Mouse (Mus musculus) cerebellum, postnatal 36 days (tissue): ENCODE data around the gene Phf23.
"Not testable (repeated sequence)": the region's sequence is repeated elsewhere in the genome, so short reads cannot be mapped to it uniquely, and the experiment has no call there.

Experiments used
- DNase-seq, 2 experiments: peaks; one replicate each; pipeline ENCODE4 v3.0.0; 2021 to 2022; ENCODE audit warnings: mixed read lengths in 2 of 2

The Phf23 gene

DNA sequence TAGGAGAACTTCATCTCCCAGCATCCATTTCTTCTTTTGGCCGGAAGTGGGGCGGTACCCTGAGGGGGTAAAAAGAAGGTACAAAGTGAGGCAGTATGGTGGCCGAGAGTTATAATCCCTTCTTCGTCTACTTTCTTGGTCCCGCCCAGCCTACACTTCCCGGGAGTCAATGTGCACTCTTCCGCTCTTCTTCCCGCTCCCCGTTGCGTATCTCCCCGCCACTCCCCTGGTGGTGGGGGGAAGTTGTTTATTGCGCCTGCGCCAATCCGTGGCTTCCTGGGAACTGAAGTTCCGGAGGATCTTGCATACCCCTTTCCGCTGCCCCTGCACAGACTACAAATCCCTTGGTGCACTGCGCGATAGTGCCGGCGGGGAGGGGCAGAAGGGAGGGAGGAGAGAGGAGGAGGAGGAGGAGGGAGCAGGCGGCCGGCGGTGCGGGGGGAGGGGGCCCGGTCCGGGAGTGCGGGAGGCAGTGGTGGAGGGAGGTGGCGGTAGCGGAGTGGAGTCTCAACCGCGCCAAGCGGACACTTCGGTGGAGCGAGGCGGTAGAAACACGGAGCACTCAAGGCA lies at the start of gene Phf23:
Phf23 (plus strand) TSS at position 387 of the 570 bp plus-strand sequence.
- DNase-seq = peak; percentile 91 to 96

GRCm38 (mm10) chr11:69945997-69946891 lies 49.3 kb upstream of the Phf23 start:
- no peak for DNase-seq

GRCm38 (mm10) chr11:69947337-69948065 lies 48.1 kb upstream of the Phf23 start:
- DNase-seq = no peak

DNA sequence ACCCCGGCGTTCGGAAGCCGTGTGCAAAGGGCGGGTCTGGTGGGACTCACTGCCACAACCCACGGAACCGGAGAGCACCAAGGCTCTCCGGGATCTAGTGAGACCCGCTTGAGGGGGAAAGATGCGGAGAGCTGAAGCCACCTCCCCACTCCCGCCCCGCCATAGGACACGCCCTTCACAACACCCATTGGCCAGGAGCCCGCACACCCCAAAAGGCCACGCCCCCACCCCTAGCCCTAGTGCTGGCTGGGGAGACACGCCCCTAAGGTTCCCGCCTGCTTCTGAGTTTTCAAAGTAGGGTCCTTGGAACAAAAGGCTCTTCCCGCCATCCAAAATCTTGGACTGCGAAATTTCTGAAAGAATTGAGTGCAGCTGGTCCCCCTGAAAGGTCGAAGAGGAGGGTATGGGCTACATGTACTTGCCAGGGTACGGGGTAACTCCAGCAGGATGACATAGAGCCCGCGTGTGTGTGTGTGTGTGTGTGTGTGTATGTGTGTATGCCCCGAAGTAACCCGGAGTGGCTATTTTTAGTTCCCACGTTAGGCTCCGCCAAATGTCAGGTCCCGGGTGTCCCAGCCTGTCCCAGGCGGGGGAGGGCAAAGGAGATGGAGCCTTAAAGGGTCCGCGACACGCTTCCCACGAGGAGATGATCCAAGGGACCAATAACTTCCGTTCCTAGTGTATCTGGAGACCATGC lies 47.4 kb upstream of the Phf23 start, which contains the start of gene Slc2a4:
Slc2a4 (minus strand) TSS at position 123 of the 697 bp plus-strand sequence.
- peak; percentile 46 to 64 for DNase-seq

DNA sequence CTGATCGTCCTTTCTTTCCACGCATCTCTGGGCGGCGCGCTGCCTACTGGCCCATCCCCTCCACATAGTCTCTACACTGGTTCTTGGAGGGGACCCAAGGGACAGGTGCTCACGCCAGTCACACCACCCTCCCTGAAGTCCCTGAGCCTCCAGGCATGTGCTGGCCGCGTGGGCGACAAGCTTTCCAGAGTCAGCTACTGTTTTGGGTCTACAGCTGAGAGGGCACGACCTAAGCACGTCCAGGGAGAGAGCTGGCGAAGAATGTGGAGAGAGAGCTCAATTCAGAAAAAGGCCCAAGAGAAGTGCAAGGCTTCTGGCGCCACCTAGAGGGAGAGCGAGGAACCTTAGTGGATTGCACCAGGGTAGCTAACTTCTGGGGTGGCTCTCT lies 46.8 kb upstream of the Phf23 start:
- peak; percentile 79 to 84 for DNase-seq

- DNase-seq = no peak
Observed at GRCm38 (mm10) chr11:69950807-69951459, 44.6 kb upstream of the Phf23 start.

- DNase-seq = no peak
Observed at GRCm38 (mm10) chr11:69952274-69952673, 43.3 kb upstream of the Phf23 start.

DNA sequence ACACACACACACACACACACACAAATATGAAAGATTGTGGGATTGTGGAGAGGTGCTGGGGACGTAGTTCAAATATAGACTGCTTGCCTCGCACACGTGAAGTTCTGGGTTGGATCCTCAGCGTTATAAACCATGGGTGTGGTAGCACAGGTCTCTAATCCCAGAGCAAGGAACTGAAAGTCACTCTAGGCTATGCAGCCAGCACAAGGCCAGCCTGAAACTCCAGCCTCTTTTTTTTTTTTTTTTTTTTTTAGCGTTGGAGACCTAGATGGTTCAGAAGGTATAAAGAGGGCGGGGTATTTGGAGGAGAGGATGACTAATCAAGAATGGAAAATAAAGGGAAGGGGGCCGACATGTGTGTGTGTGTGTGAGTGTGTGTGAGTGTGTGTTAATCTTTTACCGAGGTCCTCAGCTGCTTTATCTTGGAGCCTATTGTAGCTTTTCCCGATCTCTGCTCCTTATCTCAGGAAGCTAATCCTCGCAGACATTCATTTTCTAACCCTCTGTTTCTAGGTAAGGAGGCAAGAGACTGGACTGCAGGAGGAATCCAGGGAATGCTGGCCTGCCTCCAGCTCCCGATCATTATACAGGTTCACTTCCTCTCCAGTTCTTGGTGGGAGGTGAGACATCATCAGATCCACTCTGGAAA lies 42.2 kb upstream of the Phf23 start:
- no peak for DNase-seq

GRCm38 (mm10) chr11:69955618-69956017 lies 40.0 kb upstream of the Phf23 start:
- not testable (repeated sequence) for DNase-seq

- DNase-seq = no peak
Observed at GRCm38 (mm10) chr11:69956218-69956617, 39.4 kb upstream of the Phf23 start.

DNA sequence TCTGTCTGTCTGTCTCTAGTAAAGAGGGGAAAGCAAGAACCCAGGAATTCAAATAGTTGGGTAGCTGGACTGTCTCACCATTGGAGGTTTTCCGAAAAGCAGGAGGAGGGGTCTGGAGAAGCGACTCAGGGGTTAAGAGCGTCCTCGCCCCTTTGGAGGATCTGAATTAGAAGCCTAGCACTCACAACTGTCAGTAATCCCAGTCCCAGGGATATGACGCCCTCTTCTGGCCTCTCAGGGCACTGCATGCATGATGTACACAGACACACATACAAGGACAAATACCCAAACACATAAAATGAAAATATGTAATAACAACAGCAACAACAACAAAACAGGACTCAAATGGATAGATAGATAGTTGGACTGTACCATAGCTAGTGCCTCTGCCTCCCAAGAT lies 35.0 kb upstream of the Phf23 start:
- DNase-seq = no peak

DNA sequence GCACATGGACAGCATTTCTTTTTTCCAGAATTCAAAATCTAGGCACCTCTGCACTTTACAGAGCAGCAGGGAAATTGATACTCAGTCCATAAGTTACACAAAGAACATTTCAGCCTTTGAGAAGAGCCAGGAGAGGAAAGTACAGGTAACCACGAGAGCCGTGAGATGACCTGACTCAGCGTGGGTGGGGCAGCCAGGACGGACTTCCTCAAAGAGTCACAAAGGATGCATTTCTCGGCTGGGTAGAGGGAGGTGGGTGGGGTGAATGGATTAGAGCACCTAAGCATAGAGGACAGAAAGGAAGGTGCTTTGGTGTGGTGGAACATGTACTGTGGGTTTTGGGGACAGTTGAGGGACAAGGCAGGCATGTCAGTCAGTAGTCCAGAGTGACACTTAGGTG lies 33.7 kb upstream of the Phf23 start:
- DNase-seq = no peak

DNA sequence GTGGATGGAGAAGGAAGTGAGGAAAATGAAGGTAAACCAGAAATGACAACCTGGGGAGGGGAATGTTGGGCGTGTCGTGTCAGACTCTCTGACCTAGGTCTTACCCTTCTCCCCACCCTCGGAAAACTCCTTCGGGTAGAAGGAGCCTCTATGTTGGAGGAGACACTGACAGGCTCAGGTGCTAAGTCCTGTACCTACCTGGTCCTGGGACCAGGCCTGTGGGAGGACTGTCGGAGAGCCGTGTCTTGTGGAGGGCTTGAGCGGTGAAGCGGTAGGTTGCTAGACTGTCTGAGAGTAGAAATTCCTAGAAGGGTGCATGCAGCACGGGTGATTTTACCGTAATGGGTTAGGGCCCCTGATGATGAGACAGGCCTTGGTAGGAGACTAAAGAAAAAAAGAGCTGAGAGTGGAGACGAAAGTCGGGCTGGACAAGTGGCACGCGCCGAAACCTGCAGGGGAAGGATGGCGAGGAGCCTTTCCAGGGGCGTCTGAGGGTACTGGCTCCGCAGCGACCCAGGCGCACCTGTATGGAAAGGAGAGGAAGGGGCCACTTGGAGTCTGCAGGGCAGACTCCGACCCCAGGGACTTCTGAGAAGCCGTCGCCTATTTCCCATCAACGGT lies 30.8 kb upstream of the Phf23 start, which contains the start of gene Cldn7:
Cldn7 (plus strand) TSS at position 130 of the 621 bp plus-strand sequence.
- DNase-seq = no peak

DNA sequence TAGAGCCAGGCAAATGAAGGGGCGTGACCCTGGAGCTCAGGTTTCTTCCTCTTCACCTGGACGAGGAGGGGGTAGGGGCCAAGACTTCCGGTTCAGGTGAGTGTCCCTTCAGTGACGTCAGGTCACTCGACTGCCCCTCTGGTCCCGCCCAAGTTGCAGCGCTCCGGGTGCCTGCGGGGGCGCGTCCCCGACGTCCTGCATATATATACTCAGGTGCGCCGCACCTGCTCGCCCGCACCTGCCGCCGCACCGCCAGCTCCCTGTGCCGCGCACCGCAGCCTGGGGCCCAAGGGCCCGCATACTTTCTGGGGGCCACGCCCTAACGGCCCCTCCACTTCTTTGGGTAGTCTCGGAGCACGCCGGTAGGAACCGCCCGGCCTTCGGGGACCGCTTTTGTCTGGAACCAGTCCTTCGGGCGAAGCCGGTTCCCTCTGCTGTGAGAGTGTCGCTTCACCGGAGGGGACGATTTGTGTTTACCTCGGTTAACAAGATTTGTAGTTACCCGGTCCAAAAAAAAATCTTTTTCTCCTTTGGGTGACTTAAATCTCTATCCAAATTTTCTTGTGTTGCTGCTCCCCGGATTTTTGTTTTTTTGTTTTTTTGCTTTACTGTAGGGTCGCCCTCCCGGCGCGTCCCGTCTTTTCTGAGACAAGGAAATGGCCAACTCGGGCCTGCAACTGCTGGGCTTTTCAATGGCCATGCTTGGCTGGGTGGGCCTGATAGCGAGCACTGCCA lies 30.1 kb upstream of the Phf23 start:
- no peak for DNase-seq

DNA sequence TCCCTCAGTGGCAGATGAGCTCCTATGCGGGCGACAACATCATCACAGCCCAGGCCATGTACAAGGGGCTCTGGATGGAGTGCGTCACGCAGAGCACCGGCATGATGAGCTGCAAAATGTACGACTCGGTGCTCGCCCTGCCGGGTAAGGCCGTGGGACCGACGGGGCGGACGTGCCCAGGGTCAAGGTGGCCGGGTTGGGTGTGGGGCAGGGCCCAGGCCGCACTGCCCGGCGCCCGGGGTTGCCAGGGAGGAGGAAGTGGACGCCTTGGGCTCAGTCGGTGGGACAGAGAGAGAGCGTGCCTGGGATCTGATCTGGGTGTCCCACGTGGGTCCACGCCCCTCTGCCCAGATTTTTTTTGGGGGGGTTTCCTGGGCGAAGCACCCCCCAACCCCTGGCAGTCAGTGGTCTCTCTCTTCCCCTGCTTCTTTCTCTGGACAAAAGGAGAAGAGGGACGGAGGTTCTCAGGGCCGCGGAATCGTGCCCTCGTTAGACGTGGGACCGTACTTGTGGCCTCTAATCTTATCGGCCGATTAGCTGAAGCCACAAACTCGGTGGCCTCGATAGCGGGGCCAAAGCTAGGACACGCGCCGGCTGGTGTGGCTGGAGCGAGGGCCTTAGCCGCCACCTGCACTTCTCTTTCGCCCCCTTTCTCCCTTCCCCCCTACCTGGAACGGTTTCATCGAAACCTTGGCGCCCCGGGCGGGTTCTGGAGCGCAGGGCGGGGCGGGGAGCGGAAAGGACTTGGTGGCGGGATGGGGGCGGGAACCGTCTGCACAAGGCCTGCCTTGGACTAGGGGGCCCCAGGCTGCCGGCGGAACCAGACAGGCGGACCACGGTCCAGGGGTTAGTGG lies 29.3 kb upstream of the Phf23 start:
- peak in 1 of 2 experiments; percentile 7 for DNase-seq

GRCm38 (mm10) chr11:69966860-69967517 lies 28.6 kb upstream of the Phf23 start:
- DNase-seq = no peak

GRCm38 (mm10) chr11:69968793-69969192 lies 26.8 kb upstream of the Phf23 start:
- DNase-seq = no peak

DNA sequence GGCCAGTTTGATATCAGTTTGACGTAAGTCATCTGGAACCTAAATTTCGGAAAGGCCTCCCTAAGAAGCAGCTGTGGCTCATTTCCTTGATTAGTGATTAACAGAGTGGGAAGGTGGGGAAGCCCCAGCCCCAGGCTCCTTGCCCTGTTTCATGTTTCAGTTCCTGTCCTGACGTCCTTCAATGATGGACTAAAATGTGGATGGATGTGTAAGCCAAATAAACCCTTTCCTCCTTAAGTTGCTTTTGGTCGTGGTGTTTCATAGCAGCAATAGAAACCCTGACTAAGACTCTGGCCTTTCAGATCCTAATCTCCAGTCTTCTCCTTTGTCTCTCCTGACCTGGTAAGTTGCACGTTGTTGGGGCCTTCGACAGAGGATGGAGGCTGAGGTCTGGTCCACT lies 25.4 kb upstream of the Phf23 start:
- DNase-seq = no peak

- DNase-seq = no peak
Observed at GRCm38 (mm10) chr11:69970775-69971174, 24.8 kb upstream of the Phf23 start.
